In genomic region chr11:88274901-88275498, GRCm38 (mm10) we compare ENCODE assay signal across 11 mouse cellular contexts. TPM values are rescaled to one million over a fixed set of nuclear protein-coding genes. Genes with fewer than 3 reads are reported as not detected.
DNase-seq lines count a peak whose midpoint lies in the region; ATAC-seq and TF ChIP-seq lines count a peak whose summit lies in the region.
"Had no signal": no experiment of that assay in that cellular context is flagged by ENCODE, and none has a peak within 500 bp of the region (broad histone marks: within the 10 kb centered on the region; RNA-seq: fewer than 3 reads in every experiment).

No protein-coding gene starts in this region.

- 19% methylated on average over 13 of the region's 13 CpGs for WGBS in intestine, embryonic 14.5 days
- 28% methylated on average over 13 of the region's 13 CpGs for WGBS in intestine, postnatal 0 days
- 3% methylated on average over 13 of the region's 13 CpGs for WGBS in forebrain, embryonic 16.5 days
- WGBS in limb, embryonic 10.5 days, result 28% methylated on average over 13 of the region's 13 CpGs
- 30% methylated on average over 13 of the region's 13 CpGs for WGBS in olfactory bulb, adult 2 months
- WGBS in lung, adult 2 months, result 36% methylated on average over 13 of the region's 13 CpGs

- no peak overlapping the region for H3K27ac ChIP-seq in intestine, embryonic 14.5 days (ENCODE audit: low read depth)
- H3K27ac ChIP-seq in intestine, postnatal 0 days (ENCODE audit: low read depth, low read length), result no peak overlapping the region
- peak overlapping the region; percentile 34 for H3K27ac ChIP-seq in forebrain, embryonic 16.5 days (ENCODE audit: low read length)
- peak overlapping the region; percentile 67 for H3K27ac ChIP-seq in limb, embryonic 10.5 days
- H3K27ac ChIP-seq in olfactory bulb, adult 2 months (ENCODE audit: insufficient read depth, low read depth, low read length), result peak overlapping the region; percentile 14; the same call in 1 of the 2 replicates

- no peaks in the 10 kb centered on the region for H3K27me3 ChIP-seq in intestine, embryonic 14.5 days (replicated peaks; ENCODE audit: control insufficient read depth, insufficient read depth, low read length)
- H3K27me3 ChIP-seq in intestine, postnatal 0 days (replicated peaks; ENCODE audit: control insufficient read depth, insufficient read depth, low read length), result no peaks in the 10 kb centered on the region
- H3K27me3 ChIP-seq in forebrain, embryonic 16.5 days (replicated peaks; ENCODE audit: control insufficient read depth, insufficient read depth, low read length), result no peaks in the 10 kb centered on the region
- peaks cover 11% of the 10 kb centered on the region for H3K27me3 ChIP-seq in limb, embryonic 10.5 days (ENCODE audit: low read depth, poor library complexity, severe bottlenecking)

- no peak for ATAC-seq in intestine, embryonic 14.5 days (replicated peaks; ENCODE audit: low FRiP score, low TSS enrichment, low read depth)
- ATAC-seq in intestine, postnatal 0 days, result no peak
- peak; percentile 64 for ATAC-seq in forebrain, embryonic 16.5 days

- no peak for TF ChIP-seq POLR2A in olfactory bulb, adult 2 months (IDR thresholded peaks at IDR 0.05; ENCODE audit: insufficient read depth, low read depth, low read length)
- TF ChIP-seq POLR2A in lung, adult 2 months (IDR thresholded peaks at IDR 0.05; ENCODE audit: borderline replicate concordance, extremely low read depth, low read depth, low read length), result no peak

- no peak overlapping the region for H3K9ac ChIP-seq in intestine, embryonic 14.5 days (ENCODE audit: low read length)
- H3K9ac ChIP-seq in intestine, postnatal 0 days (ENCODE audit: low read depth, low read length), result no peak overlapping the region
- H3K9ac ChIP-seq in forebrain, embryonic 16.5 days (replicated peaks; ENCODE audit: low read depth, low read length), result 0 out of 2 replicates have a peak overlapping the region, but pooled peaks have one; percentile 34

- TF ChIP-seq CTCF in intestine, postnatal 0 days (IDR thresholded peaks at IDR 0.05; ENCODE audit: low read depth), result no peak
- no peak for TF ChIP-seq CTCF in olfactory bulb, adult 2 months (IDR thresholded peaks at IDR 0.05; ENCODE audit: insufficient read depth, low read depth, low read length)
- TF ChIP-seq CTCF in lung, adult 2 months (IDR thresholded peaks at IDR 0.05; ENCODE audit: insufficient read depth, low read length), result no peak

- peaks cover 10% of the 10 kb centered on the region for H3K4me1 ChIP-seq in intestine, embryonic 14.5 days (replicated peaks; ENCODE audit: control insufficient read depth, insufficient read depth, low read length)
- H3K4me1 ChIP-seq in intestine, postnatal 0 days (replicated peaks; ENCODE audit: control insufficient read depth, insufficient read depth, low read length), result no peaks in the 10 kb centered on the region
- peaks cover 35% of the 10 kb centered on the region for H3K4me1 ChIP-seq in forebrain, embryonic 16.5 days (replicated peaks; ENCODE audit: control insufficient read depth, insufficient read depth, low read length)
- H3K4me1 ChIP-seq in limb, embryonic 10.5 days, result peaks cover 54% of the 10 kb centered on the region
- peaks cover 9% of the 10 kb centered on the region for H3K4me1 ChIP-seq in olfactory bulb, adult 2 months (ENCODE audit: control insufficient read depth, insufficient read depth, low read length)
- no peaks in the 10 kb centered on the region for H3K4me1 ChIP-seq in lung, adult 2 months (ENCODE audit: control insufficient read depth, insufficient read depth, low read length)

- DNase-seq in intestine, embryonic 14.5 days (ENCODE audit: low spot score), result no peak
- DNase-seq in limb, embryonic 10.5 days (ENCODE audit: low spot score), result no peak
- DNase-seq in layer of hippocampus, adult 9-11 months, result no peak
- DNase-seq in lung, adult 2 months, result no peak
- DNase-seq in ovary, postnatal 14 days (ENCODE audit: low spot score), result no peak
- DNase-seq: adrenal gland, adult 2 months had no signal

- no peaks in the 10 kb centered on the region for H3K9me3 ChIP-seq in intestine, embryonic 14.5 days (ENCODE audit: control insufficient read depth, low read length)
- no peaks in the 10 kb centered on the region for H3K9me3 ChIP-seq in intestine, postnatal 0 days (ENCODE audit: control insufficient read depth)
- no peaks in the 10 kb centered on the region for H3K9me3 ChIP-seq in forebrain, embryonic 16.5 days (ENCODE audit: control insufficient read depth, low read length)
- no peaks in the 10 kb centered on the region for H3K9me3 ChIP-seq in limb, embryonic 10.5 days (replicated peaks)

- H3K36me3 ChIP-seq in intestine, embryonic 14.5 days (ENCODE audit: control insufficient read depth, insufficient read depth, low read length), result no peaks in the 10 kb centered on the region
- no peaks in the 10 kb centered on the region for H3K36me3 ChIP-seq in intestine, postnatal 0 days (ENCODE audit: control insufficient read depth, insufficient read depth)
- no peaks in the 10 kb centered on the region for H3K36me3 ChIP-seq in forebrain, embryonic 16.5 days (ENCODE audit: control insufficient read depth, insufficient read depth)
- H3K36me3 ChIP-seq in limb, embryonic 10.5 days, result no peaks in the 10 kb centered on the region

- 0 out of 2 replicates have a peak overlapping the region, but pooled peaks have one; percentile 5 for H3K4me2 ChIP-seq in intestine, embryonic 14.5 days (ENCODE audit: low read length)
- H3K4me2 ChIP-seq in intestine, postnatal 0 days (replicated peaks; ENCODE audit: low read depth), result no peak overlapping the region
- peak overlapping the region; percentile 25; the same call in 1 of the 2 replicates for H3K4me2 ChIP-seq in forebrain, embryonic 16.5 days (ENCODE audit: low read length)

- H3K4me3 ChIP-seq in intestine, embryonic 14.5 days (ENCODE audit: low read depth, low read length), result no peak overlapping the region
- no peak overlapping the region for H3K4me3 ChIP-seq in intestine, postnatal 0 days (ENCODE audit: low read depth, low read length)
- H3K4me3 ChIP-seq in forebrain, embryonic 16.5 days (replicated peaks; ENCODE audit: low read length), result no peak overlapping the region
- H3K4me3 ChIP-seq in limb, embryonic 10.5 days, result 0 out of 2 replicates have a peak overlapping the region, but pooled peaks have one; percentile 25
- no peak overlapping the region for H3K4me3 ChIP-seq in olfactory bulb, adult 2 months (ENCODE audit: insufficient read depth, low read depth, low read length)
- no peak overlapping the region for H3K4me3 ChIP-seq in lung, adult 2 months (replicated peaks; ENCODE audit: extremely low read depth, low read depth, low read length)
- H3K4me3 ChIP-seq: erythroblast, embryonic 14.5 days had no signal

RNA-seq across cellular contexts. Expression of gene Ccdc182, which starts 18.9 kb away (rescaled TPM):
- polyA plus RNA-seq in intestine, embryonic 14.5 days (2014; fragmentation: Nextera tagmentation; extraction: Ambion mirVana), result not detected in 2 replicates
- polyA plus RNA-seq in intestine, postnatal 0 days (2015; fragmentation: Nextera tagmentation; extraction: Ambion mirVana), result not detected in 2 replicates
- polyA plus RNA-seq in forebrain, embryonic 16.5 days (2015; fragmentation: Nextera tagmentation; extraction: Ambion mirVana), result not detected in 2 replicates
- not detected in 2 replicates for polyA plus RNA-seq in limb, embryonic 10.5 days (2016; fragmentation: Nextera tagmentation; extraction: Ambion mirVana)
- polyA plus RNA-seq in olfactory bulb, adult 2 months (2012; ENCODE audit: insufficient read depth, insufficient read length, low replicate concordance, missing spikeins), result not detected in 2 replicates
- not detected in 2 replicates for polyA plus RNA-seq in lung, adult 2 months (2012; rRNA removed)
- polyA plus RNA-seq: adrenal gland, adult 2 months; erythroblast, embryonic 14.5 days; lung, embryonic 16.5 days had no signal

Comparison
In these comparisons a context has a peak if more than half of its experiments do, and no peak if none do; other contexts are left out.
1. H3K27ac ChIP-seq: peak in forebrain, embryonic 16.5 days (single experiment), limb, embryonic 10.5 days (single experiment) and olfactory bulb, adult 2 months (single experiment); none in intestine, embryonic 14.5 days (single experiment) and intestine, postnatal 0 days (single experiment).